Mouse (Mus musculus) erythroblast, embryonic 14.5 days (primary cell): ENCODE measurements around the gene Irgm1. TPM values are rescaled to one million over a fixed set of nuclear protein-coding genes. Genes with fewer than 3 reads are reported as not detected.
"Not testable (repeated sequence)": the region's sequence is repeated elsewhere in the genome, so short reads cannot be mapped to it uniquely, and the experiment has no call there.

Source experiments
- H3K27me3 ChIP-seq: 2 replicates; pipeline ENCODE4 v1.6.1; 2012; ENCODE audit warnings: inconsistent platforms; ENCODE audit not compliant: control insufficient read depth
- H3K36me3 ChIP-seq: 2 replicates; pipeline ENCODE4 v1.6.1; 2012; ENCODE audit warnings: mild to moderate bottlenecking, inconsistent platforms; ENCODE audit not compliant: control insufficient read depth
- H3K4me1 ChIP-seq: 2 replicates; pipeline ENCODE4 v1.6.1; 2012; ENCODE audit warnings: inconsistent platforms; ENCODE audit not compliant: control insufficient read depth
- H3K4me3 ChIP-seq: replicated peaks from 2 replicates; pipeline ENCODE3; 2012; ENCODE audit warnings: moderate library complexity, mild to moderate bottlenecking, inconsistent platforms
- H3K9me3 ChIP-seq: 2 replicates; pipeline ENCODE4 v1.6.1; 2012; ENCODE audit warnings: low read length, inconsistent platforms, mixed read lengths; ENCODE audit not compliant: control insufficient read depth
- GATA1 ChIP-seq: IDR thresholded peaks from 2 replicates; pipeline ENCODE4 v1.6.1; 2012; ENCODE audit warnings: low read length, inconsistent platforms, mixed read lengths
- TAL1 ChIP-seq: IDR thresholded peaks from 3 replicates; pipeline ENCODE4 v1.6.1; 2012; ENCODE audit warnings: low read length, inconsistent platforms, mixed read lengths
- polyA plus RNA-seq: library from polyadenylated mRNA; stranded (reverse); fragments of >175 nt; gene quantifications from 2 replicates; pipeline ENCODE4 v1.2.3, GENCODE M21; 2012

Irgm1 gene
- polyA plus RNA-seq, 1 experiment, result not detected

GRCm38 (mm10) chr11:48837310-48838180 is 33.9 kb downstream of the Irgm1 start:
- H3K36me3 ChIP-seq, result no peaks in the 10 kb centered on the region
- H3K9me3 ChIP-seq, result no peaks in the 10 kb centered on the region
- TF ChIP-seq GATA1 (no peak), TAL1 (no peak)
- H3K4me1 ChIP-seq, result peaks cover 41% of the 10 kb centered on the region
- H3K27me3 ChIP-seq, result peaks cover 37% of the 10 kb centered on the region
- H3K4me3 ChIP-seq, result peak overlapping the region; percentile 70

- peaks cover 41% of the 10 kb centered on the region for H3K4me1 ChIP-seq
- H3K9me3 ChIP-seq, result no peaks in the 10 kb centered on the region
- peaks cover 37% of the 10 kb centered on the region for H3K27me3 ChIP-seq
- TF ChIP-seq TAL1 (no peak), GATA1 (no peak)
- no peaks in the 10 kb centered on the region for H3K36me3 ChIP-seq
- H3K4me3 ChIP-seq, result peak overlapping the region; percentile 70
Measured at GRCm38 (mm10) chr11:48836990-48837309, 34.5 kb downstream of the Irgm1 start.

- TF ChIP-seq GATA1, result no peak
- peaks cover 37% of the 10 kb centered on the region for H3K27me3 ChIP-seq
- H3K4me3 ChIP-seq, result no peak overlapping the region
- H3K9me3 ChIP-seq, result no peaks in the 10 kb centered on the region
- no peaks in the 10 kb centered on the region for H3K36me3 ChIP-seq
- H3K4me1 ChIP-seq, result peaks cover 41% of the 10 kb centered on the region
Measured at GRCm38 (mm10) chr11:48835923-48836322, 35.6 kb downstream of the Irgm1 start.

- H3K27me3 ChIP-seq, result peaks cover 33% of the 10 kb centered on the region
- peak overlapping the region; percentile 66 for H3K4me3 ChIP-seq
- no peak for TF ChIP-seq GATA1
- TF ChIP-seq TAL1, result no peak
- no peaks in the 10 kb centered on the region for H3K9me3 ChIP-seq
- peaks cover 41% of the 10 kb centered on the region for H3K4me1 ChIP-seq
- H3K36me3 ChIP-seq, result no peaks in the 10 kb centered on the region
Measured at GRCm38 (mm10) chr11:48833731-48834639, 37.5 kb downstream of the Irgm1 start.

GRCm38 (mm10) chr11:48833078-48833730 is 38.3 kb downstream of the Irgm1 start:
- Histone ChIP-seq H3K9me3 (peaks cover 2% of the 10 kb centered on the region; the same call in 1 of the 2 replicates), H3K4me1 (peaks cover 38% of the 10 kb centered on the region), H3K27me3 (peaks cover 28% of the 10 kb centered on the region), H3K4me3 (peak overlapping the region; percentile 66), H3K36me3 (no peaks in the 10 kb centered on the region)
- no peak for TF ChIP-seq TAL1

GRCm38 (mm10) chr11:48831273-48831672 is 40.2 kb downstream of the Irgm1 start:
- peaks cover 33% of the 10 kb centered on the region for H3K4me1 ChIP-seq
- no peaks in the 10 kb centered on the region for H3K36me3 ChIP-seq
- peaks cover 11% of the 10 kb centered on the region for H3K9me3 ChIP-seq
- H3K4me3 ChIP-seq, result no peak overlapping the region
- TF ChIP-seq TAL1 (no peak), GATA1 (no peak)
- H3K27me3 ChIP-seq, result peaks cover 25% of the 10 kb centered on the region

- H3K36me3 ChIP-seq, result no peaks in the 10 kb centered on the region
- no peak overlapping the region for H3K4me3 ChIP-seq
- peaks cover 35% of the 10 kb centered on the region for H3K4me1 ChIP-seq
- TF ChIP-seq GATA1 (no peak), TAL1 (no peak)
- peaks cover 11% of the 10 kb centered on the region for H3K9me3 ChIP-seq
- peaks cover 23% of the 10 kb centered on the region for H3K27me3 ChIP-seq
Measured at GRCm38 (mm10) chr11:48830279-48830678, 41.2 kb downstream of the Irgm1 start.

- H3K4me3 ChIP-seq, result no peak overlapping the region
- no peaks in the 10 kb centered on the region for H3K36me3 ChIP-seq
- no peak for TF ChIP-seq TAL1
- no peak for TF ChIP-seq GATA1
- H3K4me1 ChIP-seq, result peaks cover 32% of the 10 kb centered on the region
- H3K9me3 ChIP-seq, result peaks cover 11% of the 10 kb centered on the region
- peaks cover 41% of the 10 kb centered on the region for H3K27me3 ChIP-seq
Measured at GRCm38 (mm10) chr11:48827926-48828325, 43.6 kb downstream of the Irgm1 start.

- peaks cover 45% of the 10 kb centered on the region for H3K27me3 ChIP-seq
- H3K9me3 ChIP-seq, result peaks cover 11% of the 10 kb centered on the region
- TF ChIP-seq GATA1, result no peak
- no peak for TF ChIP-seq TAL1
- H3K4me1 ChIP-seq, result peaks cover 34% of the 10 kb centered on the region
- no peaks in the 10 kb centered on the region for H3K36me3 ChIP-seq
- peak overlapping the region; percentile 66 for H3K4me3 ChIP-seq
Measured at GRCm38 (mm10) chr11:48826752-48827096, 44.8 kb downstream of the Irgm1 start.

GRCm38 (mm10) chr11:48825979-48826751 is 45.3 kb downstream of the Irgm1 start, which contains the start of the genes Trim7 and Gm12184:
Gene Trim7, plus strand, starts transcription at chr11:48826140.
Gene Gm12184, minus strand, starts transcription at chr11:48826655.
- H3K4me1 ChIP-seq, result peaks cover 35% of the 10 kb centered on the region
- peak within 1 kb of the TSS; percentile 66 for H3K4me3 ChIP-seq
- peaks cover 45% of the 10 kb centered on the region for H3K27me3 ChIP-seq
- H3K36me3 ChIP-seq, result not testable (repeated sequence)
- H3K9me3 ChIP-seq, result peaks cover 11% of the 10 kb centered on the region
